Mouse (Mus musculus) spleen, postnatal 14 days (tissue): ENCODE results near the gene Nat8f4.
A peak's percentile ranks its signal among the peaks of the same experiment; 100 is the strongest.
"Not testable (repeated sequence)": the region's sequence is repeated elsewhere in the genome, so short reads cannot be mapped to it uniquely, and the experiment has no call there.

ENCODE experiments used
- DNase-seq, 2 experiments: peaks; one replicate each; pipeline ENCODE4 v3.0.0; 2021 to 2022; ENCODE audit warnings: low spot score in 2 of 2

The Nat8f4 gene

DNA sequence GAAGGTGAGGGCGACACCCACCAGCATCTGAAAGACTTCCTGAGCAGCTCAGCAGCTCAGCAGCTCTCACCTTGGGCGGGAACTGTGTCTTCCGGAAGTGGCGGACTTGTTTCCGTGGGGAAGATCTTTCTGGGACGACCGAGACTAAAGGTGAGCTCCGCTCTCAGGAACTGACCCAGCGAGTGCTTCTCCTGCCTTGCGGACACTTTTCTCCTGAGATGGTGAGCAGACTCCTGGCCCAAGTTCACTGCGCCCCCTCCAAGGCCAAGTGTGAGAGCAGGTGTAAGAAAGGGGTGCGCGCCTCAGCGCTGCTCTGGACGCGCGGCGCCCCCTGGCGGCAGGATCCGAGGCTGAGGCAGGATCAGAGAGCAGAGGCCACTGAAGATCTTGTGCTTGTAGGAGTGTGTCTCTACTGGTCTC is at the start of gene Nat8f4:
Nat8f4 (minus strand) TSS at position 243 of the 420 bp plus-strand sequence.
- peak; percentile 58 to 70 for DNase-seq

DNA sequence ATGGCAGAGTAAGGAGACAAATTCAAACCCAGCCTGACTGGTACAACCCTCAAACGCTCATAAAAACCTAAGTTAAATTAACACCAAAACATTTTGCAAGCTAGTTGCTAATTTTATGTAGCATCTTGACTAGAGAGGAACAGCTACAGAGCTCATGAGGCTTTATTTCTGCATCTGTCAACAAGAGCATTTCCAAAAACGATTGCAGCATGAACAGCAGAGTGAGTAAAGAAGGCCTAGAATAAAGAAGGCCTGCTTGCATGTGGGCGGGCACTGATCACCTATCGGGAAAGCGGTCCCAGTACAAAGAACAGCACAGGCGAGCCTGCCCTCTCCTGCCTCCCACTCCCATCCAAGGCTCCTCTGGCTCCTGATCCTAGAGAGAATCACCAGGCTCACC is 43.9 kb upstream of the Nat8f4 start:
- DNase-seq, result no peak

DNA sequence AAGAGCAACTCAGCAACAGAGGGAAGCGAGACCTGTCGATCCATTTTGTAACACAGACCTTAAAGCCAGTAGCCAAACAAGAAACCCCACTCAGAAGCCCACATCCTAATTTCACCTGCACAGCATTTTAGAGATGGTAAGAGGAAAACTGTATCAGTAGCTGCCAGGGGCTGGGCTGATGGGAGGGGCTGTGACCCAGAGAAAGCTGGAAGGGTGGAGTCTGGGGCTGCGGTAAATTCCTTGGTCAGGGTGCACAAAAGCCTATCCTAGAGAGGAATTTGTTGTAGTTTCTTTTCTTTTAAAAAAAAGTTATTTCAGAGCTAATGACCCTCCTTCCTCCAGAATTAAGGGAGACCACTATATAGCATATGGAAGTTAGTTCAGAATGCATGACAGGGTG is 37.8 kb upstream of the Nat8f4 start:
- DNase-seq, result no peak

DNA sequence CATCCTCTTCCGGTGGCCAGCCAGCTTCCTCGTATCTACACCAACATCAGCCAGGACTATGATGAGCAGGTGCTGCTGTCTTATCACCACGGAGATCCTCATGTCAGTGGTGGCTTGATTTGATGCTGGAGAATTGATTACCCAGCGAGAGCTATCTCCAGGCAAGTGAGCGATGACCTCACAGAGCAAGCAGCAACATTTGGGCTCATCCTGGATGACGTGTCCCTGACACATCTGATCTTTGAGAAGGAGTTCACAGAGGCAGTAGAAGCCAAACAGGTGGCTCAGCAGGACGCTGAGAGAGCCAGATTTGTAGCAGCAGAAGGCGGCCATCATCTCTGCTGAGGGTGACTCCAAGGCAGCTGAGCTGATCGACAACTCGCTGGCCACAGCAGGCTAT is 34.0 kb upstream of the Nat8f4 start:
- no peak for DNase-seq

DNA sequence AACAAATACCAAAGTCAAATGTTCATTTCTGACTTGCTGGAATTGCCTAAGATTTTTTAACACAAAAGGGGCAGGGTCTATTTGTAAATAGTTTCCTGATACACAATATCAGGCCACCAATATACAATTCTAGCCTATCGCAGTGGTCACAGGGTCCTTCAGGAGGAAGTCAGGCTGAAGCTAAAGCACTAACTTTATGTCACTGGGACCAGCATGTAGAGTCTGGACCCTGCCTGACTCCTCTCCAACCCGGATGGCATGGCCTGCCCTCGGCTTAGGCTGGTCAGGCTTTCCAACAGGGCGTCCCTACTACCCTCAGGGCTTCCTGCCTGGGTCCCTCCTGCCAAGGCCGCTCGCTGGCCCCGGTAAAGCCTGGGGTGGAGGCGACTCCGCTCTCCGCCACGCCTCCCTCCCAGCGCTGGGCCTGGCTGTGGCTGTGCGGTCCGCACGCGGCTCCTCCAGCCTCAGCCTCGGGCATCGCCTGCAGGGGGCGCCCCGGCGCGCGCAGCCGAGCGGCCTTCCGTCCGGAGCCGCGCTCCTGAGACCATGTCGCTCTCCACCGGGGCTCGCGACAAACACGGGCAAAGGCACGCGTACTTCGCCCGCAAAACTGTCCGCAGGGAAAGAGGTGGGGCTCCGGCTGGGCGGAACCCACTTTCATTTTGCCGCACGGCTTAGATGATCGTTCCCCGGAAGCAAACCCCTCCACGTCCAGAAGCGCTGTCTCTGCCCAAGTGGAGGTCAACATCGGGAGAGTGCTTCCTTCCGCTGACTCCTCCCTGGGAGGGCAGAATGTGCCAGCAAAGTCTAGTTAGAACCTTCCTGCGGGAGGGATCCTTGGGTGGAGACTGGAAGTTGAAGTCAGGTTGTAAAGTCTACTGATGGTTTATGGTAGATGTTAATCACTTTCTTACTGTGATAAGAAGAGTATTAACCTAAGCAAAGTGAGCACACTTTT is 32.1 kb upstream of the Nat8f4 start:
- peak; percentile 77 to 80 for DNase-seq

DNA sequence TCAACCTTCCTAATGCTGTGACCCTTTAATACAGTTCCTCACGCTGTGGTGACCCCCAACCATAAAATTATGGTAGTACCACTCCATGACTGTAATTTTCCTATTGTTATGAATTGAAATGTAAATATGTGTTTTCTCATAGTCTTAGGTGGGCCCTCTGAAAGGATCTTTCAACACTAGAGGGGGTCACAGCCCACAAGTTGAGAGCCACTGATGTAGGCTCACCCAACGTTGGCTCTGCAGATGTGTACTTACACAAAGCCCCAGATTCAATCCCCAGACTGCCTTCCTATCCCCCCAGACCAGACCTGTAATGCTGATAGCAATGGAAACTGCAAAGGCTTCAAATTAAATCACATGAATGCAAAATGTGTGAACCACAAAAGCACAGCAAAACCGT is 31.0 kb upstream of the Nat8f4 start:
- no peak for DNase-seq

DNA sequence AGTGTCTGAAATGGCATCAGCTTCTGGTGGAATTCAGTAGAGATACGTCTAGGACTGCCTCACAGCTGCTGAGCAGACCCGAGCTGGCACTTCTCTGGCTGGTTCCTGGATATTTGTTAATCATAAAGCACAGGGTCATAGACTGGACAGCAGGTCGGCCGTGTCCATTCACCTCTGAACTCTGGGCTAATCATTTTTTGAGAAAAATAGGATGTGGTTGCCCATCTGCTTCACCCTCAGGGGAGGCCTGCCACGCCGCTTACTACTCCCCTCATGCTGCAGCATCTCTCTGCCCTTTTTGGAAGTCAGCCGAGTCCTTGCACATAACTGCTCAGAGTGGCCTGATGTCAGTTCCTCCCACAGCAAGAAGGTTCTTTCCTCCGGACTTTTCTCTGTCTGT is 29.4 kb upstream of the Nat8f4 start:
- no peak for DNase-seq

DNA sequence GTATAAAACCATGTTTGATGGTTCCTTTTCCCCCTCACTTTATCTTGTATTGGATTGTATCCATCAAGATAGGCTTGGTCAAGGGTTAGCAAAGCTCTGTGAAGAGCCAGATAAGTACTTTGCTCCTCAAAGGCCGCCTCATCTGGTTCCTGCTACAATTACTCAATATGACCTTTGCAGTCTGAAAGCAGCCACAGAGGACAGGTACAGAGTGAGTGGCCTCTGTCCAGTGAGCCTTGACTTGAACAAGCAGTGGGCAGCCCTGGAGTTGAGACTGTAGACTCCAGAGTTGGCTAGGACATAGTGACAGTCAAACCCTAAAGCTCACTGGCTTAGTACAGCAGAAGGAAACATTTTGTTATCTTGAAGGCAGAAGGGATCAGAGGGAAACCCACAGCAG is 24.6 kb upstream of the Nat8f4 start:
- DNase-seq, result no peak

DNA sequence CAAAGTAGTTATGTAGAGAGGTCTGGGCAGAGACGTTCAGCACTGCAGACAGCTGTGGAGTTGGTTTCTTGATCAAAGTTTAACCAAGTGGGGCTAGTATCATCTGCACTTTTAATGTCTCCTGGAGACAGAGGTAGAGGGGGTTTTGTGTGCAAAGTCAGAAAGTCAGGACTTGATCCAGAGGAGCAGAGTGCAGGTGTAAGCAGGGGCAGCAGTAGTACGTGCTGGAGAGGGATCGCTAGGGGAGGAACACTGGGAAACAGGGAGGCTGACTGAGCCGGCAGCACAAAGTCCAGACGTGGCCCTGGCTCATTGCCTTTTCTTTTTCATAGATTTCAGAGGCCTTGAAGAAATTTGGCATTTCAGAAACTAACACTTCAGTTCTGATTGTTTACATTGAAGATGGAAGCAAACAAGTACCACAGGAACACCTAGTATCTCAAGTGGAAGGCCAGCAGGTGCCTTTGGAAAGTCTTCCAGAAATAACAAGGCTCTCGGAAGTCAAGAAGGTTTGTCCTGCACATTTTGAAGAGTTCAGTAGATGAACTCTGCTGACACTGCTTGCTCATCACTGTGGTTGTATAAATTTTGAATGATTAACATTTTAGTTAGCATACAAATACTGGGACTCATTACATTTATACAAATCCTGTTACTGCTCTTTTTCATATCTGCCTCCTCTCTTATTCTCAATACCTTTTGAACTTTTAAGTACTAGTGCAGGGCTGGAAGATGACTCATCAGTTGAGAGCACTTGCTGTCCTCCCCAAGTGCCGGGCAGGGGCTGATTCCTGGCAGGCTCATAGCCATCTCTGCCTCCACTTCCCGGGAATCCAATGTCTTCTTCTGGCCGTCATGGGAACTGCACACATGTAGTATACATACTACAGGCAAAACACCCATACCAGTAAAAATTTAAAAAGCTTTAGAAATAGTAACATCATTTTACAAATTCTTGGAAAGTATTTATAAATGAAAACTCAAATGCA is 23.1 kb upstream of the Nat8f4 start:
- no peak for DNase-seq

DNA sequence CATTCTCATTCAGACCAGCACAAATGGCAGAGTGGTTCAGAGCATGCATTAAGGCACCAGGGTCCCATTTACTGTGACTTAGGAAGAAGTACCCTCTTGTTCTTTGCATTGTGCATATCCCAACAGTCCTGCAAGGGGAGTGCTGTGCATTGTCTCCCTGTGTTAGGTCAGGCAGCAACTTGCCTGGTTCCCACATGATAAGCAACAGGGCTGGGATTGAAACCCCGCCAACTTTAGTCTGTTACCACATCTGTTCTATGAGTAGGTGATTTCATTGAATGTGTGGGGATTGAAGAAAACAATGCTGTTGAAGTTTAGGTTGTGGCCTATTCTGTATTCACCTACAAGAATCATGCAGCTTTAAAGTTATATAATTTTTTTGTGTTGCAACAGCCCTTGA is 22.0 kb upstream of the Nat8f4 start:
- no peak for DNase-seq

DNA sequence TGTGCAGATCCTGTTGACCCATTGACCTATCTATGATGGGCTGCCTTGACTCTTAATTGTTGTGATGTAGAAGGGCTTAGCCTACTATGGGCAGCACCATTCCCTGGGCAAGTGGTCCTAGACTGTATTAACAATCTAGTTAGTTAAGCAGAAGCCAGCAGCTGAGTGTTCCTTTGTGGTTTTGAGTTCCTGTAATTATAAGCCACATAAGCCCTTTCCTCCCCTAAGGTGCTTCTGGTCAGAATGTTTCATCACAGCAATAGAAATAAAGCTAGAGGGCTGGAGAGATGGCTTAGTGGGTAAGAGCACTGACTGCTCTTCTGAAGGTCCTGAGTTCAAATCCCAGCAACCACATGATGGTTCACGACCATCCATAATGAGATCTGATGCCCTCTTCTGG is 19.0 kb upstream of the Nat8f4 start:
- DNase-seq, result no peak

DNA sequence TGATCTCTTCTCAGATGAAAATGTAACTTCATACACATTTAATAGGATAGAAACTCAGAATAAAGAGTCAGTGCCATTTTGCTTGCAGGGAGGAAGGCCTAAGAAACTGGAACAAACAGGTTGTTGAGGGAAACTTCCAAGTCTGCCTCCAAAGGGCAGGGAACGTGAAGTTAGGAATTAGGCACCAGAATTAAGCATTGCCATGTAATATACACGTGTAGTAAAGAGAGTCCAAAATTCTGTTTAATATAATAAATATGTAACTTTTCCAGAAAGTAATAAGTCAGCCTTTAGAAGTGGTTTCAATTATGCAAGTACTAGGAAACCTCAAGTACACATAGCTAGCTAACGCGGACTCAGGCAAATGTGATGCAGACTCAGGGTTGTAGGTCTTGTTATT is 14.7 kb upstream of the Nat8f4 start:
- DNase-seq, result no peak

DNA sequence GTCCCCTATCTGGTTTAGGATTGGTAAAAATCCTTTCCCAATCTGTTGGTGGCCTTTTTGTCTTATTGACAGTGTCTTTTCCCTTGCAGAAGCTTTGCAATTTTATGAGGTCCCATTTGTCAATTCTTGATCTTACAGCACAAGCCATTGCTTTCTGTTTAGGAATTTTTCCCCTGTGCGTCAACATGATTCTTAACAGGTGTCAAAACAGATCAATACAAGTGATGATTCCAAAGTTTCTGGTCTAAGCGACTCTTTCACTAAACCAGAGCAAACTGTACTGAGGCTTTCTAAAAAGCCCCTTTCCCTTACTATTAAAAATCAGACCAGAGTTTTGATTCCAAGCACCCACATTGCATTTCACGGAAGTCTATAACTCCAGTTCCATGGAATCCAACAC is 13.7 kb upstream of the Nat8f4 start:
- not testable (repeated sequence) for DNase-seq

DNA sequence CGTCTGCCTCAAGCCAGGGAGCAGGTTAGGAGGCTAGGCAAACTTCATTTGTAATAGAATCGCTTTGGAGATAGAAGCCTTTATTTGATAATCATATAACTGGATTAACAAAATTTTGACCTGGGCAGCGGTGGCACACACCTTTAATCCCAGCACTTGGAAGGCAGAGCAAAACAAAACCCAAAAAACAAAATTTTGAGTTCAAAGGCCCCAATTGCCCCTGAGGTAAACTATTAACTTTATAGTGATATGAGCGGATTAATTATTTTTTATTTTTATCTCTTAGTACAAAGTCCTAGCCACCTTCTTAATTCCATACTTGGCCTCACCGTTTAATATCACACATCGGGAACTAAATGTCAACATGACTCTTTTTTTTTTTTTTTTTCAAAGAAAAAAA is 11.9 kb upstream of the Nat8f4 start:
- DNase-seq, result no peak

DNA sequence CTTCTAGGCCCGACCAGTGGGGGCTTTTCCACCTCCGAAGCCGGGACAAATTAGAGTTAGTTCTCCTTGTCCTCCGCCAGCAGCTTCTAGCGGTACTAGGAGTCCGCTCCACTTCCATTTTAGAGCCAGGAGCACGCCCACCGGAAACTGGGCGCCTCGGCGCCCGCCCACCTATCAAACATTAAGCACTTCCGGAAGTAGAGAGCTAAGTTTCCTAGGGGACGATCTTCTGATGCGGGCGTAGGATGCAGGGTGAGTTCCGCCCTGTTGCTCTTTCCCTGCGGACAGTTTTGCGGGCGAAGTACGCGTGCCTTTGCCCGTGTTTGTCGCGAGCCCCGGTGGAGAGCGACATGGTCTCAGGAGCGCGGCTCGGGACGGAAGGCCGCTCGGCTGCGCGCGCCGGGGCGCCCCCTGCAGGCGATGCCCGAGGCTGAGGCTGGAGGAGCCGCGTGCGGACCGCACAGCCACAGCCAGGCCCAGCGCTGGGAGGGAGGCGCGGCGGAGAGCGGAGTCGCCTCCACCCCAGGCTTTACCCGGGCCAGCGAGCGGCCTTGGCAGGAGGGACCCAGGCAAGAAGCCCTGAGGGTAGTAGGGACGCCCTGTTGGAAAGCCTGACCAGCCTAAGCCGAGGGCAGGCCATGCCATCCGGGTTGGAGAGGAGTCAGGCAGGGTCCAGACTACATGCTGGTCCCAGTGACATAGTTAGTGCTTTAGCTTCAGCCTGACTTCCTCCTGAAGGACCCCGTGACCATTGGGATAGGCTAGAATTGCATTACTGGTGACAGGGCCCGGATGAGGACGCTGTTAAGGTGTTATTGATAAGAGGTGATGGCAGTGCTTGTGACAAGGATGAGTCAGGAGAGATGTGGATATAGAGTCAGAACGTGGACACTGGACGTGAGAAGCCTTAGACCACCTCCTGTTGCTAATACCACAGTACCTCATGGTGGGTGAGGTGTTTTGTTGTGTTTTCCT is 11.1 kb upstream of the Nat8f4 start, which contains the start of gene Nat8f1:
Nat8f1 (minus strand) TSS at position 149 of the 975 bp plus-strand sequence.
- DNase-seq, result peak; percentile 72 to 79

DNA sequence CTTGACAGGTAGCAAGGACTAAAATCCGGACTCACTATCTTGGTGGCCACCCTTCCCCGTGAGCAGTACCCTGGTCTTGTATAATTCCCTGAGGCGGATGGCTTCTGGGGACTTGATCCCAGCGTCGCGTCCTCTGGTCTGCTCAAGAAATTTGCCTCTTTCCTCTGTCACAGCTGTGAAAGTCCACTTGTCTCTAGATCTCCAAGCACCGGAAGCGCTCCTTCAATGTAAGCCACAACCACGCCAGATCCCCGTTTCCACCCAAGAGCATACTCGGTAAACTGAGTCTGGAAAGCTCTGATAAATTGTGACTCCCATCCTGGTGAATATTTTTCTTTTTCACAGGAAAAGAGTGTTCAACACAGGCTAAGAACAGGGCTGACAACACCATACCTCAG is 10.5 kb upstream of the Nat8f4 start:
- no peak for DNase-seq

DNA sequence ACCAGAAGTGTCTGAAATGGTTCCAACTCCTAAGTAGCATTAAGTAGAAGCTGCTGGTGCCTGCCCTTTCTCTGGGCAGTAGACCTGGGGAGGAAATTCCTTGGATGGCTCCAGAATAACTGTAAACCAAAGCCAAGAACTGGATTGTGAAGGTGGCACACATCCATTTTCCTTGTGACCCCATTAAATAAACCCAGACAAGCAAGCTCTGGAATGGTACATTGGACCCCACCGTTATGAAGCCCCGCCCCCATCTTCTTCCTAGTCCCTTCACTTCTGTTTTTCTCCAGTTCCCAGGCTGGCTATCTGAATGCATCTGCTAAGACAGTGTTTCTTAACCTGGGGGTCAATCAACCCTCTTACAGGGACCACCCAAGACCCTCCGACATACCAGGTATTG is 6.9 kb upstream of the Nat8f4 start, which contains the start of gene Tprkb:
Tprkb (plus strand) TSS at position 279 of the 400 bp plus-strand sequence.
- DNase-seq, result no peak

DNA sequence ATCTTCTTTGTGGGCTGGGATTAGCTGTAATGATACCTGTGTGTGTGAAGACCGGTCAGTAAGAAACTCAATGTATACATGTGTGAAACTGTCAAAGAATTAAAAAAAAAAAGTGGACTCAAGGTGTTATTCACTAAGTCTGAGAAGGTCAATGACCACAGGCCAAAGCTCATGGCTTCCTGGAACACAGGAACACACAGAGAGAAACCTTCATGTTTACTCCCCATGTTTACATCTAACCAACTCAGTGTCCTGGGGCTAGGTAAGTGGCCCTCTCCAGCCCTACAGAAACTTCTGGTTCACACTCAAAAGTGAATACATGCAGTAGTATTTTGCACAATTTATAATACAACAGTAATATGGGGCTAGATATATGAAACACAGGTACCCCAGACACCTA is 5.0 kb upstream of the Nat8f4 start:
- no peak for DNase-seq

DNA sequence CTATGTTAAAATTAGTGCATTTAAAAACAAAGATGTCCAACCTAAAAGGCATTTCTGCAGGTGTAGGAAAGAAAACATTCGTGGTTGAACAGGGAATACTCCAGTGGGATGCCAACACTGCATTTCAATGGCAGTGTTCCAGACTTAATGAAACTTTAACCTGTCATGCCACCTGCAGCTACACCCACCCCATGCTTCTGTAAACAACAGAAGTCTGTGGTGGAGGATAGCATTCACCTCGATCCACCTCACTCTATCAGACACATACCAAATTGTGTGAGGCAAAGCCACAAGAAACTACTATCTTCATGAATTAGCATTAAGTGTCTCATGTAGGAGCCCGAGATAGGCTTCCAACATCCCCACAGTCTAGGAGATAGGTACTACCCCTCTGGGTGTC is 3.7 kb upstream of the Nat8f4 start:
- no peak for DNase-seq

DNA sequence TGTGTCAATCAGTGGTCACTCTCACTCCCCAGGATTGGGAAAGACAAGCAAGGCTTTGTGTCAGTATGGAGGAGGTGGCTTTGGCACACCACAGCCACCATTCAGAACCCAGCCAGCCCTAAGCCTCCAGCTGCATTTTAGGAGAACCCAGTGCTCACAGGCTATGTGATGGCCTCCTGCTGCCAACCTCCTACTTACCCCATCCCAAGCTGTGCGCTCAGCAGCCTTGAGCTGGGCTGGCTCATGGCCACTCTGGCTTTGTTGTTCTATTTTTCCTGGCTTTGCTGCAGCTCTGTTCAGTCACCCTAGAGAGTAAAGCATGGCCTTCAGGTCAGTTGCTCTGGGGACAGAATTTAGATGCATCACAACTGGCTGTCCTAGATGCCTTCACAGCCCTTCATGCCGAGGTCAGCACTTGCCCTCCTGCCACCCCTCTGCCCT is 2.2 kb upstream of the Nat8f4 start:
- not testable (repeated sequence) for DNase-seq

DNA sequence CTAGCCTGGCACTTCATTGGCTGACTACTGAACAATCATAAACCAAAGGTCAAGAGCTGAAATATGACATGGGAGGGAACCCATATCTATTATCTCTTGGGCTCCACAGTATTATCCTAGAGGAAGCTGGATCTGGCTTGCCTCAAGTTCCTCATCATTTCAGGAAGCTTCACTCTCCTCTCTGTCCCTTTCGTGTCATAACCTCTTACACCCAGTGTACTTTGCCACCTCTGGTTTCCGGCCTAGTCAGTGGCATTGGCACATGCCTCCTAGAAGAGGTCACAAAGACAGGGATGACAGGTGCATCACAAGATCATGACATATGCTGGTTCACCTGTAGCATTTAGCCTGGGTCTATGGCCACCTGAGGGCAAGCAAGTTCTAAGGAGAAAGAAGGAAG is 2.4 kb downstream of the Nat8f4 start:
- no peak for DNase-seq
